Mouse (Mus musculus): ENCODE data around the gene Sap18b. TPM values are rescaled to one million over a fixed set of nuclear protein-coding genes. Genes with fewer than 3 reads are reported as not detected.

Gene Sap18b
- polyA plus RNA-seq, 1 experiment = 157 TPM

DNA sequence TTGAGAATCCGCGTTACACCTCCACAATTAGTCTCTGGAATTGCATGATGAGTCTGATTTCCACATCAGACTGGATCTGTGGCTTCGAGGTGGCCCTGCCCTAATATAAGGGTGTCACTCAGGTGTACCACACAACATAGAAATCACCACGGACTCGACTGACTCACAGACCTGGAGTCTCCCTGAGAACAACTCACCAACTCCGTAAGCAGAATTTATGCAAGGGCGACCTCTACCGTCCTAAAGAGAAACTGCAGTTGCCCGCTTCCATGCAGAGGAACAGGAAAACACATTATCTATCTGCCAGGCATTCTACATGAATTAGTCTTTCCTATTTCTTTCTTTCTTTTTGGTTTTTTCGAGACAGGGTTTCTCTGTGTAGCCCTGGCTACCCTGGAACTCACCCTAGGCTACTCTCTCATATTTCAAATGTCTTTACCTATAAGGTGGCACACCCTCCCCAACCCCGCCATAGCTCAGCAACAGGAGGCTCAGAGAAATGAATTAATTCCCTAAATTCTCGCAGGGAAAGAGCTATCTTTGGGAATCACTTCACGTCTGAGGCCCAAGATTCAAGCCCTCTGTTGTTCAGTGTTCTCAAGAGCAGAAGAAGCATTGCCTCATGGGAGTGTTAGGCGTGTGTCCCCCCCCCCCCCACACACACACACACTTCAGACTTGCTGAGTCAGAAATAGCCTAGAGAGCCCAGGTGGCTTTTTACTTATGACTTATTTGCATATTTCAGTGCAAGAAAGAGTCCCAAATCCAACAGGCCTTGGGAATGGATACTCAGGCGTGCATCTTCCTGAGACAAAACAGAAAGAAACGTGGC lies 7.7 kb downstream of the Sap18b start:
- Histone ChIP-seq H3K4me3 (no peak overlapping the region), H3K36me3 (ENCODE audit: control insufficient read depth, insufficient read depth) (no peaks in the 10 kb centered on the region), H3ac (ENCODE audit: control insufficient read depth, insufficient read length) (no peak overlapping the region)

DNA sequence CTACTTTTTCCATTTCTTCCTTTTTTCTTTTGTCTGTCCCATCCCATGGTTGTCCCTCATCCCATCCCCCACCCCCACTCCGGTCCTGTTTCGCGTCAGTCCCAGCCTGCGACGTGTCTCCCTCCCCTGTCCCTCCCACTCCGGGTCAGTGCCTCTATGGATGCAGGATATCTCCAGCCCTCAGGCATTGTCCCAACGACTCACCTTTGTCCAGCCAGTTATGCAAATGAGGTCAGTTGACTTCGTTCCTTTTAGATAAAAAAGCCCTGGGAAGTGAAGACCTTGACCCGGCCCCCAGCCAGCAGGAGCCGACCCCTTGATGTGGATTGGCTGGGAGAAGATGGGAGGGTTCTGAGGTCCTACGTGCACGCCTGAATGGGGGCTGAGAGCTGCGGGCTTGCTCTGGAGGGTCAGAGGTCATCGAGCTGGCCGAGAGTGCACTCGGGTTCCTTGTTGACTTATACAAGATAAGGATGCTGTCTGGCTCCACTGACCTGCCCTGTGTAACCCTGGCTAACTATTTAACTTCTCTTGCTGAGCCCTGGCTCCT lies 8.4 kb downstream of the Sap18b start:
- TF ChIP-seq USF1 (IDR thresholded peaks at IDR 0.05; ENCODE audit: low read depth) (no peak), E2F4 (IDR thresholded peaks at IDR 0.05; ENCODE audit: insufficient read depth) (no peak), CEBPB (IDR thresholded peaks at IDR 0.05; ENCODE audit: insufficient read depth, poor library complexity, severe bottlenecking) (no peak), TCF12 (IDR thresholded peaks at IDR 0.05; ENCODE audit: insufficient read depth, poor library complexity, severe bottlenecking) (no peak), MYOD1 (IDR thresholded peaks at IDR 0.05; ENCODE audit: control insufficient read depth in 1 of 3, insufficient read length in 2 of 3, low read depth in 2 of 3) (no peak), MAX (IDR thresholded peaks at IDR 0.05; ENCODE audit: low read depth) (no peak), REST (IDR thresholded peaks at IDR 0.05; ENCODE audit: insufficient read depth, insufficient read length) (no peak), MYOG (IDR thresholded peaks at IDR 0.05; ENCODE audit: control insufficient read depth in 1 of 3, insufficient read depth in 1 of 3, insufficient read length in 2 of 3, low read depth in 2 of 3) (no peak), SRF (IDR thresholded peaks at IDR 0.05; ENCODE audit: control insufficient read depth, insufficient read length, low read depth) (no peak), POLR2A (IDR thresholded peaks at IDR 0.05; ENCODE audit: insufficient read length, low read depth) (no peak), POLR2AphosphoS2 (IDR thresholded peaks at IDR 0.05; ENCODE audit: insufficient read length, low read depth) (no peak), TCF3 (IDR thresholded peaks at IDR 0.05; ENCODE audit: insufficient read length, low read depth) (no peak)
- Histone ChIP-seq H3K36me3 (ENCODE audit: control insufficient read depth, insufficient read depth) (peaks cover 3% of the 10 kb centered on the region), H3K79me2 (ENCODE audit: control insufficient read depth, insufficient read depth) (no peaks in the 10 kb centered on the region), H3K4me3 (no peak overlapping the region), H3ac (ENCODE audit: control insufficient read depth, insufficient read length) (no peak overlapping the region), H3K4me2 (ENCODE audit: low read depth) (no peak overlapping the region), H3K27me3 (ENCODE audit: control insufficient read depth, insufficient read depth, insufficient read length) (no peaks in the 10 kb centered on the region)

More for the DNA sequence above, 7.7 kb downstream of the Sap18b start:
- TF ChIP-seq REST (IDR thresholded peaks at IDR 0.05; ENCODE audit: insufficient read depth, insufficient read length) = no peak
- TF ChIP-seq POLR2A (IDR thresholded peaks at IDR 0.05; ENCODE audit: insufficient read length, low read depth) = no peak
- TF ChIP-seq USF1 (IDR thresholded peaks at IDR 0.05; ENCODE audit: low read depth) = no peak
- no peak for TF ChIP-seq POLR2AphosphoS2 (IDR thresholded peaks at IDR 0.05; ENCODE audit: insufficient read length, low read depth)
- TF ChIP-seq MAX (IDR thresholded peaks at IDR 0.05; ENCODE audit: low read depth) = no peak
- no peak for TF ChIP-seq MYOD1 (IDR thresholded peaks at IDR 0.05; ENCODE audit: control insufficient read depth in 1 of 3, insufficient read length in 2 of 3, low read depth in 2 of 3)
- TF ChIP-seq SRF (IDR thresholded peaks at IDR 0.05; ENCODE audit: control insufficient read depth, insufficient read length, low read depth) = no peak
- no peak for TF ChIP-seq TCF12 (IDR thresholded peaks at IDR 0.05; ENCODE audit: insufficient read depth, poor library complexity, severe bottlenecking)
- TF ChIP-seq E2F4 (IDR thresholded peaks at IDR 0.05; ENCODE audit: insufficient read depth) = no peak
- no peak for TF ChIP-seq CEBPB (IDR thresholded peaks at IDR 0.05; ENCODE audit: insufficient read depth, poor library complexity, severe bottlenecking)
- TF ChIP-seq MYOG (IDR thresholded peaks at IDR 0.05; ENCODE audit: control insufficient read depth in 1 of 3, insufficient read depth in 1 of 3, insufficient read length in 2 of 3, low read depth in 2 of 3) = no peak
- peak overlapping the region; percentile 34 for H3K4me2 ChIP-seq (ENCODE audit: low read depth)
- no peaks in the 10 kb centered on the region for H3K27me3 ChIP-seq (ENCODE audit: control insufficient read depth, insufficient read depth, insufficient read length)
- H3K79me2 ChIP-seq (ENCODE audit: control insufficient read depth, insufficient read depth) = no peaks in the 10 kb centered on the region

DNA sequence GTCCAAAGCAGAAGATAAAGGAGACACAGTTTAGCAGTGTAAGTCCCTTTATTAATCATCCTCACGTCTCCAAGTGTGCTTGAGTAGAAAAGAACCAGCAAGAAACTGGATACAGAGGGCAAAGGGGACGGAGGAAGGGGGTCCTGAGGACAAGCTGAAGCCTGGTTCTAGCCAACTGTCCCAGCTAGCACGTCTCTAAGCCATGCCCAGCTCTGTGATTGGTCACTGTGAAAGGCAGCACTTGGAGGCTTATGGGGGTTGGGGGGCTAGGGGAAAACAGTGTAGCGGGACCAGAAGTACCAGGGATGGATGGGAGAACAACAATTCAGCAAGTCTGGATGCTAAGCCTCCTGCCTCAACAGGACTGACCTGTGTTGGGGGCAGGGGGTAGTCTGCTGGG lies 10.7 kb downstream of the Sap18b start:
- H3K79me2 ChIP-seq (ENCODE audit: control insufficient read depth, insufficient read depth) = no peaks in the 10 kb centered on the region
- no peak overlapping the region for H3ac ChIP-seq (ENCODE audit: control insufficient read depth, insufficient read length)
- no peak overlapping the region for H3K4me3 ChIP-seq
- H3K4me2 ChIP-seq (ENCODE audit: low read depth) = no peak overlapping the region
- no peak for TF ChIP-seq REST (IDR thresholded peaks at IDR 0.05; ENCODE audit: insufficient read depth, insufficient read length)
- TF ChIP-seq MYOG (IDR thresholded peaks at IDR 0.05; ENCODE audit: control insufficient read depth in 1 of 3, insufficient read depth in 1 of 3, insufficient read length in 2 of 3, low read depth in 2 of 3) = no peak
- no peak for TF ChIP-seq TCF12 (IDR thresholded peaks at IDR 0.05; ENCODE audit: insufficient read depth, poor library complexity, severe bottlenecking)
- no peak for TF ChIP-seq POLR2A (IDR thresholded peaks at IDR 0.05; ENCODE audit: insufficient read length, low read depth)
- TF ChIP-seq USF1 (IDR thresholded peaks at IDR 0.05; ENCODE audit: low read depth) = no peak
- TF ChIP-seq MAX (IDR thresholded peaks at IDR 0.05; ENCODE audit: low read depth) = no peak
- no peak for TF ChIP-seq POLR2AphosphoS2 (IDR thresholded peaks at IDR 0.05; ENCODE audit: insufficient read length, low read depth)
- TF ChIP-seq SRF (IDR thresholded peaks at IDR 0.05; ENCODE audit: control insufficient read depth, insufficient read length, low read depth) = no peak
- TF ChIP-seq TCF3 (IDR thresholded peaks at IDR 0.05; ENCODE audit: insufficient read length, low read depth) = no peak
- H3K36me3 ChIP-seq (ENCODE audit: control insufficient read depth, insufficient read depth) = peaks cover 18% of the 10 kb centered on the region
- no peaks in the 10 kb centered on the region for H3K27me3 ChIP-seq (ENCODE audit: control insufficient read depth, insufficient read depth, insufficient read length)

DNA sequence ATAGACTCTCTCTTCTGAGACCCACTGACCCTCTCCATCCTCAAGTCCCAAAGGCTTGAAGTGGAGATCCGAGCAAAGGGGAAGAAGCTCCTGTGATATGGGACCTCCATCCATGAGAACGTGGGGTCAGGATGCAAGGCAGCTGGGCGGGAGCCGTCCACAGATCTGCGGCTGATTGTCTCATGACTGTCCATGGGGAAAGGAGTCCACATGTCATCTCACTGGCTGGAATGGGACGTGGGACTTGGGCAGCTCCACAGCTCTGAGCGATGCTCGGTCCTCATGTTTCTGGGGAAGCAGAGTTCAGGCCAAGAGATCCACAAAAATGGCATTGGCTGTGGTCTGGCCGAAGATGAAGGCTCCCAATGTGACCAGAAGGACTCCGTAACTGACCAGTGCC lies 12.1 kb downstream of the Sap18b start:
- Histone ChIP-seq H3K4me2 (ENCODE audit: low read depth) (no peak overlapping the region), H3ac (ENCODE audit: control insufficient read depth, insufficient read length) (no peak overlapping the region), H3K27me3 (ENCODE audit: control insufficient read depth, insufficient read depth, insufficient read length) (no peaks in the 10 kb centered on the region), H3K4me3 (no peak overlapping the region), H3K36me3 (ENCODE audit: control insufficient read depth, insufficient read depth) (peaks cover 27% of the 10 kb centered on the region), H3K79me2 (ENCODE audit: control insufficient read depth, insufficient read depth) (no peaks in the 10 kb centered on the region)
- TF ChIP-seq E2F4 (IDR thresholded peaks at IDR 0.05; ENCODE audit: insufficient read depth) (no peak), POLR2AphosphoS2 (IDR thresholded peaks at IDR 0.05; ENCODE audit: insufficient read length, low read depth) (peak; percentile 15)
